Mouse (Mus musculus) ES-E14 (cell line): ENCODE results near the gene Mgme1. TPM values are rescaled to one million over a fixed set of nuclear protein-coding genes. Genes with fewer than 3 reads are reported as not detected.

Source experiments
- DNase-seq: peaks from one replicate; pipeline ENCODE4 v3.0.0-alpha.2; 2013; ENCODE audit warnings: low read depth, low spot score
- H3K27ac ChIP-seq: 2 replicates; pipeline ENCODE4 v1.5.1; 2012; ENCODE audit warnings: low read depth, mild to moderate bottlenecking, low read length, moderate library complexity, mixed read lengths; ENCODE audit not compliant: poor library complexity, insufficient read depth, severe bottlenecking
- H3K36me3 ChIP-seq: 2 replicates; pipeline ENCODE4 v1.6.1; 2012; ENCODE audit warnings: mild to moderate bottlenecking, low read length, moderate library complexity, mixed read lengths; ENCODE audit not compliant: control insufficient read depth, poor library complexity, insufficient read depth, severe bottlenecking
- H3K4me1 ChIP-seq, 2 experiments: fragments of 150-350 bp in 1 of 2; sonication (generic) in 1 of 2; 2 replicates each; pipeline ENCODE4 v1.6.1; 2012; ENCODE audit warnings: low read length in 2 of 2, mild to moderate bottlenecking in 1 of 2, mixed read lengths in 1 of 2; ENCODE audit not compliant: control insufficient read depth in 2 of 2, insufficient read depth in 2 of 2, poor library complexity in 1 of 2
- H3K4me3 ChIP-seq, 2 experiments: fragments of 150-350 bp in 1 of 2; sonication (generic) in 1 of 2; 2 replicates each; pipeline ENCODE4 v1.5.1; 2012; ENCODE audit warnings: low read length in 2 of 2, low read depth in 1 of 2, mild to moderate bottlenecking in 1 of 2, mixed read lengths in 1 of 2; ENCODE audit not compliant: insufficient read depth in 1 of 2, poor library complexity in 1 of 2, severe bottlenecking in 1 of 2
- H3K9ac ChIP-seq: 2 replicates; pipeline ENCODE4 v1.6.1; 2012; ENCODE audit warnings: low read depth, mild to moderate bottlenecking, low read length, mixed read lengths; ENCODE audit not compliant: poor library complexity, insufficient read depth, severe bottlenecking
- H3K9me3 ChIP-seq: fragments of 150-350 bp; sonication (generic); 2 replicates; pipeline ENCODE4 v1.6.1; 2012; ENCODE audit warnings: low read depth, mild to moderate bottlenecking, low read length; ENCODE audit not compliant: control insufficient read depth, insufficient read depth
- CHD2 ChIP-seq: IDR thresholded peaks from 2 replicates; pipeline ENCODE4 v1.6.1; 2014; ENCODE audit warnings: mild to moderate bottlenecking, low read depth, low read length, inconsistent platforms
- HCFC1 ChIP-seq: IDR thresholded peaks from 2 replicates; pipeline ENCODE4 v1.6.1; 2012; ENCODE audit warnings: low read length, inconsistent platforms, borderline replicate concordance; ENCODE audit not compliant: insufficient read depth
- MAFK ChIP-seq: IDR thresholded peaks from 2 replicates; pipeline ENCODE4 v1.6.1; 2014; ENCODE audit warnings: mild to moderate bottlenecking, low read depth, low read length, inconsistent platforms; ENCODE audit not compliant: insufficient read depth
- ZC3H11A ChIP-seq: IDR thresholded peaks from 2 replicates; pipeline ENCODE4 v1.6.1; 2012; ENCODE audit warnings: low read depth, mild to moderate bottlenecking, inconsistent platforms, low read length, borderline replicate concordance
- ZNF384 ChIP-seq: IDR thresholded peaks from 2 replicates; pipeline ENCODE4 v1.6.1; 2012; ENCODE audit warnings: low read depth, low read length, inconsistent platforms
- in situ Hi-C, 2 experiments: fragments of 600-800 bp; cut with MboI; formaldehyde crosslinking; loops; one replicate each; pipeline ENCODE4 v1.15.1; 2025; ENCODE audit warnings: low sequenced_read_pairs in 2 of 2, inconsistent platforms in 1 of 2; ENCODE audit not compliant: unreplicated experiment in 2 of 2
- total RNA-seq: library from RNA; depleted of rRNA; stranded (reverse); fragments of 300-350 nt; gene quantifications from 2 replicates; pipeline ENCODE4 v1.2.3, GENCODE M21; 2012; rRNA removed

The Mgme1 gene
- total RNA-seq, 1 experiment = 22.4 TPM

DNA sequence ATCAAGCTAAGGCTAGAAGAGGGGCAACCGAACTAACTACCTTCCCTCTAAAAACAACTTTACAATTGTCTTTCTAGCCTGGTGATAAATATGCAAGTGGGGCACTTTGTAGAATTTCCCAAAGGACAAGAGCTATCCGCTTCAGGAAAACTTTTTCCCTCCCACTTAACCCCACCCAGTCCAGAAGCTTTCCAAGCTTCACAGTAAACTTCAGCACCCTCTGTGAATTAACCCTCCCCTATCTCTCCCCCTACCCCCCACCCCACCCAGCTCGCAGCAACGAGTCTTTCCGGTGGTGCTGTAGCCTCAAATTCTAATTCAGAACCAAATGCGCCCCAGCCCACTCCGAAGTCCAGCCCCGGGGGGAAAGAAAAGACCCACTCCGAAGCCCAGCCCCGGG lies 59.0 kb downstream of the Mgme1 start:
- TF ChIP-seq HCFC1 (no peak), MAFK (no peak), ZC3H11A (no peak), ZNF384 (no peak), CHD2 (no peak)
- in situ Hi-C loops = no loop called here
- DNase-seq = no peak
- no peak overlapping the region for H3K27ac ChIP-seq
- H3K4me1 ChIP-seq = peaks cover 4 to 9% of the 10 kb centered on the region in 2 experiments; a peak in 3 of 4 replicates
- peak overlapping the region; percentile 17 to 25; a peak in 1 of 4 replicates for H3K4me3 ChIP-seq
- no peaks in the 10 kb centered on the region; the same call in 1 of the 2 replicates for H3K9me3 ChIP-seq
- H3K36me3 ChIP-seq = no peaks in the 10 kb centered on the region
- H3K9ac ChIP-seq = no peak overlapping the region

DNA sequence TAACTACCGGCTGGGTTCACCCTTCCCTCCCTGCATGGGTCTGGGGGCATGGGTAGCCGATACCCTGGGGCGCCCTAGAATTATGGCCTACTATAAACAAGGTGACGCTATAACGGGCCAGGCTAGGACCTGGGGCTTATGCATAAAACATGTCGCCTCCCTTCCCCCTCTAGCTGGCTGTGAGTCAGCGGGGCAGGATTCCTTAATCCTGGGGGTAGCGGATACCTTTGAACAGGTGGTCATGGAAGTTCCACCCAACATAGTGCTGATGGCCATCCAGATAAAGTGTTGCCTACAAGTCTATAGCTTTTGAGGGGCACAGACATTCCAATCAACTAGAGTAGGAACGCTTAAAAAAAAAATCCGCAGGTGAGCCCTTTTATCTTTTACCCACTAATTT lies 59.5 kb downstream of the Mgme1 start:
- Histone ChIP-seq H3K27ac (no peak overlapping the region), H3K36me3 (no peaks in the 10 kb centered on the region), H3K4me1 (peaks cover 4 to 9% of the 10 kb centered on the region in 2 experiments; a peak in 3 of 4 replicates), H3K9me3 (no peaks in the 10 kb centered on the region; the same call in 1 of the 2 replicates), H3K4me3 (peak overlapping the region; percentile 64 to 79; a peak in 3 of 4 replicates), H3K9ac (no peak overlapping the region)
- in situ Hi-C loops = no loop called here
- TF ChIP-seq HCFC1 = no peak
- TF ChIP-seq MAFK = no peak
- no peak for TF ChIP-seq ZNF384
- no peak for TF ChIP-seq CHD2
- no peak for TF ChIP-seq ZC3H11A
- DNase-seq = no peak

DNA sequence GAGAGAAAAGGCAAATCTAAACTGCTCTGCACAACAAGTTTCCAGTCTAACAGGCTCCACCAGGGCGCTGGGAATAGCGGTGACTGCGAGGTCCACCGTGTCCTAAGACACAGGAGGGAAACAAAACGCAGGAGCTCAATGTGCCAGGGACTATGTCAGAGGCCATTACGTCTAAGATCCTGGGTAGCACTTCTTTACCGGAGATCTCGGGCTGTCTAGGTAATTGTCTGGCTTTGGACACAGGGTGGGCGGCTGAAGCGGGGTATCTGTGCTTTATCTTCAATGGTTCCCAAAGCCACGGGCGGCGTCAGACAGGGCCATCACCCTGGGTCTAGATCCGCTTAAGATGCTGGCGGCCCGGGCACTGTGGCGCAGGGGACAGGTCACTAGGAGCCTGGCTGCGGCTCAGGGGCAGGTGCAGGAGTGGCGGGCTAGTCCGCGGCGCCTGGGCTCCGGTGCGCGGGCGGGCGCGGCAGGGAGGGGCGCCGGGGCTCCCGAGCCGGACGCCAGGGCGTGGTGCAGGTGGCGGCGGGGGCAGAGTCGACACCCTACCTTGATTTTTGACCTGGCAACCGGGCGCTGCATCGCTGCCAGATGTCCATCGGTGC lies 60.0 kb downstream of the Mgme1 start:
- Histone ChIP-seq H3K4me1 (peaks cover 4 to 9% of the 10 kb centered on the region in 2 experiments; a peak in 3 of 4 replicates), H3K4me3 (peak overlapping the region; percentile 64 to 79), H3K9me3 (no peaks in the 10 kb centered on the region; the same call in 1 of the 2 replicates), H3K9ac (peak overlapping the region; percentile 34), H3K36me3 (no peaks in the 10 kb centered on the region), H3K27ac (no peak overlapping the region)
- in situ Hi-C loops = no loop called here
- DNase-seq = no peak
- TF ChIP-seq CHD2 (no peak), ZC3H11A (no peak), ZNF384 (no peak), HCFC1 (no peak), MAFK (no peak)

Other genes with a start within 250 kb of the Mgme1 start
- gene Banf2, start 237.6 kb upstream of the Mgme1 start, total RNA-seq = not detected in 2 replicates
- 184 and 236 TPM in 2 replicates for gene Snx5, start 243 bp downstream of the Mgme1 start, total RNA-seq
- gene Ovol2, start 61.5 kb downstream of the Mgme1 start, total RNA-seq = 1.8 and 2.1 TPM in 2 replicates
- gene Kat14, start 98.3 kb downstream of the Mgme1 start, total RNA-seq = 37.7 and 43.9 TPM in 2 replicates
- not detected in 2 replicates for gene Pet117, start 98.3 kb downstream of the Mgme1 start, total RNA-seq